In the genomic region with DNA sequence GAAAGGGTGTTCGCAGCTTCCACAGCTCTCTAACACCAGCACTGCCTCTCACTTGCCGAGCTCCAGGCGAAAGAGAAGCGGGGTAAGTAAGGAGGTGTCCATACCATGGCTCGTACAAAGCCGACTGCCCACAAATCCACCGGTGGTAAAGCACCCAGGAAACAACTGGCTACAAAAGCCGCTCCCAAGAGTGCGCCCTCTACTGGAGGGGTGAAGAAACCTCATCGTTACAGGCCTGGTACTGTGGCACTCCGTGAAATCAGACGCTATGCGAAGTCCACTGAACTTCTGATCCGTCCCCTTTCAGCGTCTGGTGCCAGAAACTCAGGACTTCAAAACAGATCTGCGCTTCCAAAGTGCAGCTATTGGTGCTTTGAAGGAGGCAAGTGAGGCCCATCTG, we compare ENCODE assay signal across 16 mouse cellular contexts. TPM values are rescaled to one million over a fixed set of nuclear protein-coding genes. Genes with fewer than 3 reads are reported as not detected.
DNase-seq lines count a peak whose midpoint lies in the region; ATAC-seq and TF ChIP-seq lines count a peak whose summit lies in the region.
"Had no signal": no experiment of that assay in that cellular context is flagged by ENCODE, and none has a peak within 500 bp of the region (broad histone marks: within the 10 kb centered on the region; RNA-seq: fewer than 3 reads in every experiment).

No protein-coding gene starts in this region.

- DNase-seq in midbrain, postnatal 0 days (ENCODE audit: low spot score) = no peak
- DNase-seq in G1E (ENCODE audit: low spot score) = no peak
- peak; percentile 52 for DNase-seq in induced T-regulatory cell, adult 2 months (ENCODE audit: low read depth)
- DNase-seq in natural killer cell, adult 2 months (ENCODE audit: low spot score in 2 of 2) = no peak
- no peak for DNase-seq in urinary bladder, adult 18-20 months (ENCODE audit: low spot score in 2 of 2)
- DNase-seq: cerebellum, adult 8-10 months; right cerebral cortex, adult 18-20 months had no signal

- no peak overlapping the region for H3K4me2 ChIP-seq in intestine, postnatal 0 days (replicated peaks; ENCODE audit: low read depth)
- no peak overlapping the region for H3K4me2 ChIP-seq in intestine, embryonic 16.5 days (ENCODE audit: low read depth, low read length)
- H3K4me2 ChIP-seq in midbrain, postnatal 0 days (ENCODE audit: low read depth, low read length, poor library complexity, severe bottlenecking) = no peak overlapping the region
- H3K4me2 ChIP-seq in midbrain, embryonic 15.5 days = no peak overlapping the region
- H3K4me2 ChIP-seq: forebrain, embryonic 13.5 days; kidney, embryonic 15.5 days; limb, embryonic 15.5 days; midbrain, embryonic 11.5 days had no signal

- TF ChIP-seq CTCF in intestine, postnatal 0 days (IDR thresholded peaks at IDR 0.05; ENCODE audit: low read depth) = peak; percentile 52
- TF ChIP-seq CTCF in midbrain, postnatal 0 days (IDR thresholded peaks at IDR 0.05) = peak; percentile 8; the same call in 1 of the 2 replicates
- TF ChIP-seq CTCF in G1E (IDR thresholded peaks at IDR 0.05; ENCODE audit: low read depth, low read length) = peak; percentile 43; the same call in 1 of the 2 replicates

- H3K36me3 ChIP-seq in intestine, postnatal 0 days (ENCODE audit: control insufficient read depth, insufficient read depth) = peaks cover 7% of the 10 kb centered on the region
- H3K36me3 ChIP-seq in intestine, embryonic 16.5 days (ENCODE audit: control insufficient read depth, insufficient read depth, low read length) = no peaks in the 10 kb centered on the region; the same call in 1 of the 2 replicates
- no peaks in the 10 kb centered on the region for H3K36me3 ChIP-seq in midbrain, postnatal 0 days (ENCODE audit: insufficient read depth, low read length)
- H3K36me3 ChIP-seq in midbrain, embryonic 15.5 days (replicated peaks) = no peaks in the 10 kb centered on the region
- H3K36me3 ChIP-seq in G1E (replicated peaks) = peaks cover 28% of the 10 kb centered on the region

- no peaks in the 10 kb centered on the region for H3K27me3 ChIP-seq in intestine, postnatal 0 days (replicated peaks; ENCODE audit: control insufficient read depth, insufficient read depth, low read length)
- H3K27me3 ChIP-seq in intestine, embryonic 16.5 days (replicated peaks; ENCODE audit: control insufficient read depth, insufficient read depth, low read length) = no peaks in the 10 kb centered on the region
- no peaks in the 10 kb centered on the region for H3K27me3 ChIP-seq in midbrain, postnatal 0 days (ENCODE audit: insufficient read depth, low read length)
- H3K27me3 ChIP-seq in midbrain, embryonic 15.5 days (replicated peaks) = no peaks in the 10 kb centered on the region
- H3K27me3 ChIP-seq in G1E (ENCODE audit: insufficient read depth, low read length) = peaks cover 8% of the 10 kb centered on the region; the same call in 1 of the 2 replicates
- H3K27me3 ChIP-seq: forebrain, embryonic 13.5 days; kidney, embryonic 15.5 days; limb, embryonic 15.5 days had no signal

- 90% methylated on average over 16 of the region's 16 CpGs for WGBS in intestine, postnatal 0 days
- 91% methylated on average over 16 of the region's 16 CpGs for WGBS in intestine, embryonic 16.5 days
- 92% methylated on average over 16 of the region's 16 CpGs for WGBS in midbrain, postnatal 0 days
- 93% methylated on average over 16 of the region's 16 CpGs for WGBS in midbrain, embryonic 15.5 days

- H3K27ac ChIP-seq in intestine, postnatal 0 days (ENCODE audit: low read depth, low read length) = no peak overlapping the region
- no peak overlapping the region for H3K27ac ChIP-seq in intestine, embryonic 16.5 days (ENCODE audit: low read length)
- no peak overlapping the region for H3K27ac ChIP-seq in midbrain, postnatal 0 days (ENCODE audit: low read depth, low read length)
- H3K27ac ChIP-seq in midbrain, embryonic 15.5 days = no peak overlapping the region
- H3K27ac ChIP-seq: forebrain, embryonic 13.5 days; kidney, embryonic 15.5 days; limb, embryonic 15.5 days had no signal

- H3K4me1 ChIP-seq in intestine, postnatal 0 days (replicated peaks; ENCODE audit: control insufficient read depth, insufficient read depth, low read length) = no peaks in the 10 kb centered on the region
- H3K4me1 ChIP-seq in intestine, embryonic 16.5 days (ENCODE audit: control insufficient read depth, insufficient read depth, low read length) = no peaks in the 10 kb centered on the region
- H3K4me1 ChIP-seq in midbrain, postnatal 0 days (ENCODE audit: insufficient read depth, low read length) = no peaks in the 10 kb centered on the region
- no peaks in the 10 kb centered on the region for H3K4me1 ChIP-seq in midbrain, embryonic 15.5 days
- H3K4me1 ChIP-seq in G1E (ENCODE audit: insufficient read depth, low read depth, low read length) = no peaks in the 10 kb centered on the region
- H3K4me1 ChIP-seq: kidney, embryonic 15.5 days; limb, embryonic 15.5 days had no signal

- H3K9ac ChIP-seq in intestine, postnatal 0 days (ENCODE audit: low read depth, low read length) = no peak overlapping the region
- H3K9ac ChIP-seq in intestine, embryonic 16.5 days (ENCODE audit: low read depth, low read length) = no peak overlapping the region
- no peak overlapping the region for H3K9ac ChIP-seq in midbrain, postnatal 0 days (replicated peaks; ENCODE audit: low read length, poor library complexity, severe bottlenecking)
- H3K9ac ChIP-seq in midbrain, embryonic 15.5 days = no peak overlapping the region
- H3K9ac ChIP-seq: forebrain, embryonic 13.5 days; kidney, embryonic 15.5 days; limb, embryonic 15.5 days had no signal

- no peak overlapping the region for H3K4me3 ChIP-seq in intestine, postnatal 0 days (ENCODE audit: low read depth, low read length)
- H3K4me3 ChIP-seq in intestine, embryonic 16.5 days (ENCODE audit: low read length) = no peak overlapping the region
- no peak overlapping the region for H3K4me3 ChIP-seq in midbrain, postnatal 0 days (ENCODE audit: low read depth, low read length)
- H3K4me3 ChIP-seq in midbrain, embryonic 15.5 days = no peak overlapping the region
- no peak overlapping the region for H3K4me3 ChIP-seq in G1E (ENCODE audit: low read depth, low read length)
- H3K4me3 ChIP-seq: forebrain, embryonic 13.5 days; kidney, embryonic 15.5 days; limb, embryonic 15.5 days; myocyte had no signal

- no peaks in the 10 kb centered on the region for H3K9me3 ChIP-seq in intestine, postnatal 0 days (ENCODE audit: control insufficient read depth)
- no peaks in the 10 kb centered on the region for H3K9me3 ChIP-seq in intestine, embryonic 16.5 days (ENCODE audit: control insufficient read depth, low read length)
- no peaks in the 10 kb centered on the region for H3K9me3 ChIP-seq in midbrain, postnatal 0 days (ENCODE audit: low read length)
- H3K9me3 ChIP-seq in midbrain, embryonic 15.5 days = no peaks in the 10 kb centered on the region
- H3K9me3 ChIP-seq in G1E (replicated peaks) = no peaks in the 10 kb centered on the region
- H3K9me3 ChIP-seq: forebrain, embryonic 13.5 days; kidney, embryonic 15.5 days; limb, embryonic 15.5 days had no signal

- no peak for ATAC-seq in intestine, postnatal 0 days
- ATAC-seq in intestine, embryonic 16.5 days = no peak
- ATAC-seq in midbrain, postnatal 0 days (ENCODE audit: low FRiP score) = no peak
- ATAC-seq in midbrain, embryonic 15.5 days (replicated peaks) = no peak
- ATAC-seq in G1E (ENCODE audit: extremely low read depth, insufficient number of reproducible peaks, low FRiP score, poor library complexity, severe bottlenecking) = no peak
- ATAC-seq: forebrain, embryonic 13.5 days; hindbrain, embryonic 16.5 days had no signal

RNA-seq across cellular contexts. Expression of gene Tra2b, which starts 29.0 kb away (rescaled TPM):
- 132 and 134 TPM in 2 replicates for polyA plus RNA-seq in intestine, postnatal 0 days (2015; fragmentation: Nextera tagmentation; extraction: Ambion mirVana)
- polyA plus RNA-seq in intestine, embryonic 16.5 days (2015; fragmentation: Nextera tagmentation; extraction: Ambion mirVana) = 264 and 282 TPM in 2 replicates
- 128 and 170 TPM in 2 replicates for total RNA-seq in midbrain, postnatal 0 days (2014; rRNA removed)
- 179 and 208 TPM in 2 replicates for polyA plus RNA-seq in midbrain, postnatal 0 days (2015; fragmentation: Nextera tagmentation; extraction: Ambion mirVana)
- 258 and 265 TPM in 2 replicates for polyA plus RNA-seq in midbrain, embryonic 15.5 days (2015; fragmentation: Nextera tagmentation; extraction: Ambion mirVana)
- total RNA-seq in G1E (2014; fragmentation: Nextera tagmentation) = 350 and 355 TPM in 2 replicates
- total RNA-seq in G1E (2017) = 385 and 499 TPM in 2 replicates
- 95.9 and 106 TPM in 2 replicates for polyA plus RNA-seq in G1E (2012)
